Mouse (Mus musculus) G1E-ER4 (cell line): ENCODE data around the gene Prok2. TPM values are rescaled to one million over a fixed set of nuclear protein-coding genes. Genes with fewer than 3 reads are reported as not detected.

Source experiments
- GATA1 ChIP-seq: IDR thresholded peaks from one replicate; pipeline ENCODE4 v1.8.0; 2012; ENCODE audit warnings: low read length, inconsistent platforms
- polyA plus RNA-seq: library from polyadenylated mRNA; stranded (reverse); fragments of >175 nt; gene quantifications from 2 replicates; pipeline ENCODE4 v1.2.3, GENCODE M21; 2012

The Prok2 gene
- polyA plus RNA-seq, 1 experiment = not detected

GRCm38 (mm10) chr6:99670481-99671119 is 55.6 kb downstream of the Prok2 start:
- TF ChIP-seq GATA1 = no peak

GRCm38 (mm10) chr6:99669481-99670325 is 56.5 kb downstream of the Prok2 start:
- no peak for TF ChIP-seq GATA1

- TF ChIP-seq GATA1 = no peak
These were observed 58.9 kb downstream of the Prok2 start for GRCm38 (mm10) chr6:99667290-99667689.

DNA sequence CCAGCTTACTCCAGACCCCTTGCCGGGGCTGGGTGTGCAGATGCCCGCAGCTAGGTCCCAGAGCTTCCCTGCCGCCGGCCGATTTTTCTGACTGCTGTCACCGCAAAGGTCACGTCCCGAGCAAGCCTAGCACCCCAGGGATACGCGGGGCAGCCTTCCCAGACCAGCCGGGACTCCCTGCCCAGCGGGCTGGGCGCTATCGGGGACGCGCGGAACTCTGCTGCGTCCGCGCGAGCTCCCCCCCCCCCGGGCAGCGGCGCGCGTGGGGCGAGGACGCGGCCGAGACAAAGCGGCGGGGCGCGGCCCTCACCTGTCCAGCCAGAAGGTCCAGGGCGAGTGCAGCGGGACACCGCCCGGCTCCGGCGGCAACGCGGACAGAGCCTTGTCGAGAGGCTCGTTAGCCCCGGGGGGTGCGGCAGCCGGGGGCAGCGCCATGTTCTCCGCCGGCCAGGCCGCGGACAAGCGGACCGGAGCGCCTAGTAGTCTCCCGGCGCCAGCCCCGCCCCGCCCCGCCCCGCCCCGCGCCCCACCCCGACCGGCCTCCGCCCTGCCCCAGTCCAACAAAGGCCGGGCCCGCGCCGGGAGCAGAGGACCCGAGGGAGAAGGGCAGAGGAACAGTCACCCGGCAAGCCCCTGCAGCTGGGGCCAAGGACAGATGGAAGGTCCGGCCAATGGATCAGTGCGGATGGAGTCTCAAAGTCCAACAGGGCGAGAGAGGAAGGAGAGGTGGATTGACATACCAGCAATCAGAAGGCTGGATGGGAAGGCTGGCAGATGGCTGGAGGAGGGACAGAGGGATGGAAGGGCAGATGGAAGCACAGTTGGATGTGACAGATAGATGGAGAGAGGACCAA is 59.6 kb downstream of the Prok2 start, which contains the start of the genes Eif4e3 and Gm20696:
Gene Eif4e3, minus strand, starts transcription at position 454 of the 854 bp plus-strand sequence.
Gene Gm20696, minus strand, starts transcription at position 480 of the 854 bp plus-strand sequence.
- no peak for TF ChIP-seq GATA1

DNA sequence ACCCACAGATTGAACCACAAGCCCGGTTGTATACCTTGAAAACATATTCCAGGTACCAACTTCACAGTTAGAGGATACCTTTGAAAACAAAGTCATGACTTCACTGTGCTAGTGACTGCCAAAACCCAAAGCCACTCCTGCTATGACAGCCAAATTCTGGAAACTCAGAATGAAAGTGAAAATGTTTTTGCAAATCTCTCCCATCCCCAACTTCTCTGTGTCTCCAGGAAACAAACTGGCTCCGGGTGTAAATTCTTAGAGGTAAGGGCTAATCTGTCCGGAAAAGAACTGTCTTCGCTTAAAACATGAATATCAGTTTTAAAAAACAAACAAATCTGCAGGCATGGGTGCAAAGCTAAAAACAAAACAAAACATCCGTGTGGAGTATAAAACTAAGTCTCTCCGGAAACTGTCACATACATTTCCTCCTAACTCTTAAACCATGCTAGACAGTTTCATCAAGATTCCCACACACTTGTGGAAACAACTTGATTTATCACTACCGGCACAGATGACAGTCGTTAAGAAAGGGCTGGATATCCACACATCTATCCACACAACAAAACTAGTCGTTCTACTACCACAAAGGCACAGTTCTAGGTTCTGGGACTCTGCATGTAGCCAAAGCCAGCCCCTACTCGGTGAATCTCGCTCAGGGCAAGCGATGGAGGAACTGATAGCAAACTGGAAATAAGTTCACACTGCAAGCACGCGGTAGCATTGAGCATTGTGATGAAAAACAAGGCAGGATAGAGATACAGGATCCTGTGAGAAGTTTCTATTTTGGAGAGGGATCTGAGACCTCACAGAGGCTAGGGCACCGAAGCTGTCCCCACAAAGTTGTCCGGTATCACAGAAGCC is 60.5 kb downstream of the Prok2 start:
- no peak for TF ChIP-seq GATA1

GRCm38 (mm10) chr6:99663232-99663631 is 63.0 kb downstream of the Prok2 start:
- no peak for TF ChIP-seq GATA1

Other genes starting within 250 kb of the Prok2 start
- gene Foxp1, start 203.7 kb downstream of the Prok2 start, polyA plus RNA-seq = 70.2 and 88.7 TPM in 2 replicates
- not detected in 2 replicates for gene Eif4e3, start 59.6 kb downstream of the Prok2 start, polyA plus RNA-seq
- not detected in 2 replicates for gene Gm20696, start 59.6 kb downstream of the Prok2 start, polyA plus RNA-seq
- not detected in 2 replicates for gene Gpr27, start 33.7 kb downstream of the Prok2 start, polyA plus RNA-seq